Mouse (Mus musculus): ENCODE data around the gene Inhbc. TPM values are rescaled to one million over a fixed set of nuclear protein-coding genes. Genes with fewer than 3 reads are reported as not detected.

Inhbc gene
- polyA plus RNA-seq, 1 experiment = not detected

GRCm38 (mm10) chr10:127337536-127338099 is 32.6 kb downstream of the Inhbc start:
- H3K4me3 ChIP-seq (ENCODE audit: extremely low read depth, insufficient read depth, insufficient read length) = no peak overlapping the region
- H3K4me1 ChIP-seq (ENCODE audit: control insufficient read depth, insufficient read depth, insufficient read length) = no peaks in the 10 kb centered on the region; the same call in 1 of the 2 replicates
- H3K27me3 ChIP-seq (ENCODE audit: control insufficient read depth, insufficient read depth, low read length) = peaks cover 19% of the 10 kb centered on the region
- WGBS = 43% methylated on average over 6 of the region's 6 CpGs
- no peak for TF ChIP-seq CTCF (IDR thresholded peaks at IDR 0.05; ENCODE audit: extremely low read depth, insufficient read depth, insufficient read length, insufficient replicate concordance)
- TF ChIP-seq POLR2A (IDR thresholded peaks at IDR 0.05; ENCODE audit: low read depth, low read length) = no peak
- no peak overlapping the region for H3K27ac ChIP-seq (ENCODE audit: insufficient read depth, low read length)
- no peaks in the 10 kb centered on the region for H3K36me3 ChIP-seq (ENCODE audit: control insufficient read depth, insufficient read depth, low read length)
- no peak for DNase-seq (ENCODE audit: low read depth in 1 of 2, low spot score in 2 of 2)

- Histone ChIP-seq H3K27me3 (ENCODE audit: control insufficient read depth, insufficient read depth, low read length) (peaks cover 19% of the 10 kb centered on the region), H3K36me3 (ENCODE audit: control insufficient read depth, insufficient read depth, low read length) (no peaks in the 10 kb centered on the region), H3K27ac (ENCODE audit: insufficient read depth, low read length) (no peak overlapping the region), H3K4me1 (ENCODE audit: control insufficient read depth, insufficient read depth, insufficient read length) (no peaks in the 10 kb centered on the region; the same call in 1 of the 2 replicates), H3K4me3 (ENCODE audit: extremely low read depth, insufficient read depth, insufficient read length) (no peak overlapping the region)
- DNase-seq (ENCODE audit: low read depth in 1 of 2, low spot score in 2 of 2) = no peak
- WGBS = 45% methylated on average over 5 of the region's 5 CpGs
- no peak for TF ChIP-seq POLR2A (IDR thresholded peaks at IDR 0.05; ENCODE audit: low read depth, low read length)
- TF ChIP-seq CTCF (IDR thresholded peaks at IDR 0.05; ENCODE audit: extremely low read depth, insufficient read depth, insufficient read length, insufficient replicate concordance) = no peak
Measured at GRCm38 (mm10) chr10:127336952-127337351, 33.3 kb downstream of the Inhbc start.

- Histone ChIP-seq H3K27me3 (ENCODE audit: control insufficient read depth, insufficient read depth, low read length) (peaks cover 10% of the 10 kb centered on the region), H3K4me1 (ENCODE audit: control insufficient read depth, insufficient read depth, insufficient read length) (no peaks in the 10 kb centered on the region; the same call in 1 of the 2 replicates), H3K4me3 (ENCODE audit: extremely low read depth, insufficient read depth, insufficient read length) (no peak overlapping the region), H3K27ac (ENCODE audit: insufficient read depth, low read length) (no peak overlapping the region), H3K36me3 (ENCODE audit: control insufficient read depth, insufficient read depth, low read length) (0 out of 2 replicates have a peak, but pooled peaks cover 2% of the 10 kb centered on the region)
- no peak for DNase-seq (ENCODE audit: low read depth in 1 of 2, low spot score in 2 of 2)
- 47% methylated on average over 1 of the region's 1 CpGs for WGBS
- no peak for TF ChIP-seq CTCF (IDR thresholded peaks at IDR 0.05; ENCODE audit: extremely low read depth, insufficient read depth, insufficient read length, insufficient replicate concordance)
Measured at GRCm38 (mm10) chr10:127335271-127335670, 35.0 kb downstream of the Inhbc start.

- Histone ChIP-seq H3K27ac (ENCODE audit: insufficient read depth, low read length) (no peak overlapping the region), H3K27me3 (ENCODE audit: control insufficient read depth, insufficient read depth, low read length) (no peaks in the 10 kb centered on the region), H3K4me3 (ENCODE audit: extremely low read depth, insufficient read depth, insufficient read length) (no peak overlapping the region), H3K36me3 (ENCODE audit: control insufficient read depth, insufficient read depth, low read length) (peaks cover 14% of the 10 kb centered on the region), H3K4me1 (ENCODE audit: control insufficient read depth, insufficient read depth, insufficient read length) (no peaks in the 10 kb centered on the region; the same call in 1 of the 2 replicates)
- DNase-seq (ENCODE audit: low read depth in 1 of 2, low spot score in 2 of 2) = no peak
- WGBS = 68% methylated on average over 5 of the region's 5 CpGs
- TF ChIP-seq CTCF (IDR thresholded peaks at IDR 0.05; ENCODE audit: extremely low read depth, insufficient read depth, insufficient read length, insufficient replicate concordance) = no peak
- no peak for TF ChIP-seq POLR2A (IDR thresholded peaks at IDR 0.05; ENCODE audit: low read depth, low read length)
Measured at GRCm38 (mm10) chr10:127333152-127333551, 37.1 kb downstream of the Inhbc start.

- Histone ChIP-seq H3K4me1 (ENCODE audit: control insufficient read depth, insufficient read depth, insufficient read length) (no peaks in the 10 kb centered on the region), H3K27me3 (ENCODE audit: control insufficient read depth, insufficient read depth, low read length) (no peaks in the 10 kb centered on the region), H3K36me3 (ENCODE audit: control insufficient read depth, insufficient read depth, low read length) (peaks cover 21% of the 10 kb centered on the region), H3K4me3 (ENCODE audit: extremely low read depth, insufficient read depth, insufficient read length) (no peak overlapping the region), H3K27ac (ENCODE audit: insufficient read depth, low read length) (no peak overlapping the region)
- 56% methylated on average over 31 of the region's 31 CpGs for WGBS
- no peak for DNase-seq (ENCODE audit: low read depth in 1 of 2, low spot score in 2 of 2)
- no peak for TF ChIP-seq POLR2A (IDR thresholded peaks at IDR 0.05; ENCODE audit: low read depth, low read length)
- no peak for TF ChIP-seq CTCF (IDR thresholded peaks at IDR 0.05; ENCODE audit: extremely low read depth, insufficient read depth, insufficient read length, insufficient replicate concordance)
Measured at GRCm38 (mm10) chr10:127332211-127332874, 37.9 kb downstream of the Inhbc start.

GRCm38 (mm10) chr10:127330212-127330611 is 40.0 kb downstream of the Inhbc start:
- Histone ChIP-seq H3K27me3 (ENCODE audit: control insufficient read depth, insufficient read depth, low read length) (no peaks in the 10 kb centered on the region), H3K36me3 (ENCODE audit: control insufficient read depth, insufficient read depth, low read length) (peaks cover 33% of the 10 kb centered on the region), H3K4me1 (ENCODE audit: control insufficient read depth, insufficient read depth, insufficient read length) (peaks cover 12% of the 10 kb centered on the region), H3K27ac (ENCODE audit: insufficient read depth, low read length) (no peak overlapping the region), H3K4me3 (ENCODE audit: extremely low read depth, insufficient read depth, insufficient read length) (no peak overlapping the region)
- WGBS = 84% methylated on average over 7 of the region's 7 CpGs
- DNase-seq (ENCODE audit: low read depth in 1 of 2, low spot score in 2 of 2) = no peak
- TF ChIP-seq CTCF (IDR thresholded peaks at IDR 0.05; ENCODE audit: extremely low read depth, insufficient read depth, insufficient read length, insufficient replicate concordance) = no peak
- TF ChIP-seq POLR2A (IDR thresholded peaks at IDR 0.05; ENCODE audit: low read depth, low read length) = no peak
